Mouse (Mus musculus) macrophage (primary cell): ENCODE measurements around the gene Magea6. TPM values are rescaled to one million over a fixed set of nuclear protein-coding genes. Genes with fewer than 3 reads are reported as not detected.
"Not testable (repeated sequence)": the region's sequence is repeated elsewhere in the genome, so short reads cannot be mapped to it uniquely, and the experiment has no call there.

Experiments
- H3K27ac ChIP-seq: fragments of 350-480 bp; formaldehyde crosslinking; 2 replicates; pipeline ENCODE4 v1.9.0; 2021
- H3K36me3 ChIP-seq: fragments of 350-480 bp; formaldehyde crosslinking; 2 replicates; pipeline ENCODE4 v1.9.0; 2021; ENCODE audit errors: inconsistent target
- H3K4me3 ChIP-seq: fragments of 350-480 bp; formaldehyde crosslinking; 2 replicates; pipeline ENCODE4 v1.9.0; 2021; ENCODE audit errors: inconsistent target
- H3K79me2 ChIP-seq: fragments of 350-480 bp; formaldehyde crosslinking; 2 replicates; pipeline ENCODE4 v1.9.0; 2021; ENCODE audit errors: inconsistent target
- WGBS: methylation state at CpG from one replicate; pipeline ENCODE4 v1.1.7; 2026; ENCODE audit warnings: inconsistent platforms; ENCODE audit not compliant: missing documents; 5-methylcytosine and 5-hydroxymethylcytosine counted together
- polyA plus RNA-seq: library from polyadenylated mRNA; stranded (reverse); fragments of 250-400 nt; gene quantifications from 3 replicates; pipeline ENCODE4 v1.2.4, GENCODE M21; 2018; ENCODE audit warnings: inconsistent platforms
- total RNA-seq, 78 experiments: library from RNA; depleted of rRNA; stranded (reverse); fragments of 250-400 nt; gene quantifications; 1 replicate in 9 of 78; 2 replicates in 24 of 78; 3 replicates in 43 of 78; 4 replicates in 2 of 78; pipeline ENCODE4 v1.2.4; 2018; ENCODE audit warnings: inconsistent platforms in 56 of 78

Magea6 gene
- total RNA-seq (2018; cell fraction: chromatin; rRNA removed), result not detected
- not detected for total RNA-seq (2018; cell fraction: cytosol; rRNA removed)
- total RNA-seq (2018; cell fraction: nucleus; rRNA removed), result not detected
- polyA plus RNA-seq, result not detected in 3 replicates

DNA sequence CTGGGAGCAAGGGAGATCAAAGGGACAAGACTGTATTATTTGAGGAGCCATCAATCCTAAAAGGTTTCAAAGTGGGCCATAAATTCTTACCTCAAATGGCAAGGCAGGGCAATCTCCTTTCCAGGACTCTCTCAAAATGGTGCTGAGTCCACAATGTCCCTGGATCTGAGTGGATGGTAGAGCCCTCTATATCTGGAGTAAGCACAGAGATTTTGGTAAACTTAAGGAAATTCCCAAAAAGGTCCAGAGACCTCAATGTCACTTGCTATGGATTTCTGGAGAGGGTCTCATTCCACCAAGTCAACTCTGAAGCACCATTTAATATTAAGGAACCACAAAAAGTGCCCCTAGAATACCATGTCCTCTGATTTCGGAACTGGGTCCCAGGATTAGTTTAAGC, at the start of gene Magea6:
Gene Magea6 (minus strand): TSS at position 101 of the 400 bp plus-strand sequence.
- H3K27ac ChIP-seq, H3K4me3 ChIP-seq, H3K79me2 ChIP-seq, H3K36me3 ChIP-seq: not testable (repeated sequence)
- 71% methylated on average over 1 of the region's 1 CpGs for WGBS

DNA sequence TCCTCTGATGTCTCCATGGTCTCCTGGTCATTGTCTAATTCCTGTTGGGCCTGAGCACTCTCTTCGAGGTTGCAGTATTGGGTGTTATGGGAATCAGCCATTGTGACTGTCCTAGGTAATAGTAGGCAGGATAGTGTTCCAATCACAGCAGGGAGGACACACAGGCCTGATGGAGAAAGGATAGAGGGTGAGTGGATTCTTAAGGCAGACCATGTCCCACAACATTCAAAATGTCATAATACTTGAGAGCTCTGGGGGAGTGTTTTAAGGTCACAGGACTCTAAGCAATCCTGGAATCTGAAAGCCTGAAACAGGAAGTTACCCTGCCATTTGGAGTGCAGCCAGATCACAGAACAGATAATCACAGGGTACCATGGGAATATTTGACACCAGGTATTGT, 13.6 kb upstream of the Magea6 start, which contains the start of gene Magea3:
Gene Magea3 (minus strand): TSS at position 101 of the 400 bp plus-strand sequence.
- 100% methylated on average over 1 of the region's 1 CpGs for WGBS
- H3K79me2 ChIP-seq, H3K27ac ChIP-seq, H3K36me3 ChIP-seq, H3K4me3 ChIP-seq: not testable (repeated sequence)

DNA sequence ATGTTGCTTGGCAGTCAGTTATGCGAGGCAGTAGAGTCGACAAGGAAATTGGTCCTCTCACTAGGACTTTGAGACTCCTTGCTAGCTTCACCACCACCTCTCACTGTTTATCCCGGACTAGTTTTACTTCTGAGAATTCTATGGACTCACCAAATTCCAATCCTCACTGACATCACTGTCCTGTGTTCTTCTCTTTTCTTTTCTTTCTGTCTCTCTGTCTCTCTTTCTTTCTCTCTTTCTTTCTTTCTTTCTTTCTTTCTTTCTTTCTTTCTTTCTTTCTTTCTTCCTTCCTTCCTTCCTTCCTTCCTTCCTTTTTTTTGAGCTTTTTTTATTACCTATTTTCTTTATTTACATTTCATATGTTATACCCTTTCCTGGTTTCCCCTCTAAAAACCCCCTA, 45.6 kb downstream of the Magea6 start, which contains the start of gene Cldn34b1:
Gene Cldn34b1 (minus strand): TSS at position 101 of the 400 bp plus-strand sequence.
- H3K36me3 ChIP-seq, H3K4me3 ChIP-seq, H3K79me2 ChIP-seq, H3K27ac ChIP-seq: not testable (repeated sequence)
- 82% methylated on average over 3 of the region's 3 CpGs for WGBS

Other genes with a start within 250 kb of the Magea6 start
- gene Cldn34b1, start 45.7 kb downstream of the Magea6 start, polyA plus RNA-seq, result not detected in 3 replicates
- gene Magea3, start 13.5 kb upstream of the Magea6 start, polyA plus RNA-seq, result not detected in 3 replicates
- gene Magea8, start 59.9 kb upstream of the Magea6 start, polyA plus RNA-seq, result not detected in 3 replicates
- gene Magea5, start 127.2 kb upstream of the Magea6 start, polyA plus RNA-seq, result not detected in 3 replicates
- gene Magea1, start 153.8 kb upstream of the Magea6 start, polyA plus RNA-seq, result not detected in 3 replicates
- not detected in 3 replicates for gene Magea2, start 157.7 kb upstream of the Magea6 start, polyA plus RNA-seq
- 0.23 to 0.36 TPM in 2 of 3 replicates, not detected in the other for gene Cldn34b2, start 192.4 kb upstream of the Magea6 start, polyA plus RNA-seq